Mouse (Mus musculus): ENCODE measurements at regions not wholly inside any gene's neighbourhood (a gene's known extent, or its start where the extent isn't known, plus 50 kb on each side); places are given as distances from the start of the nearest gene placed in this dataset.

GRCm38 (mm10) chr12:5997366-5997765 lies 621.9 kb upstream of the Klhl29 start:
- Histone ChIP-seq H3K36me3 (ENCODE audit: control insufficient read depth, insufficient read depth, low read length) (no peaks in the 10 kb centered on the region), H3K27me3 (replicated peaks; ENCODE audit: control insufficient read depth, insufficient read depth, low read length) (no peaks in the 10 kb centered on the region), H3K9me3 (ENCODE audit: control insufficient read depth, low read length) (no peaks in the 10 kb centered on the region), H3K27ac (ENCODE audit: low read depth) (no peak overlapping the region), H3K4me2 (ENCODE audit: low read length) (no peak overlapping the region), H3K4me3 (ENCODE audit: low read depth, low read length) (no peak overlapping the region), H3K9ac (ENCODE audit: low read length) (no peak overlapping the region), H3K4me1 (replicated peaks; ENCODE audit: control insufficient read depth, insufficient read depth, low read length) (no peaks in the 10 kb centered on the region)
- ATAC-seq (replicated peaks; ENCODE audit: low FRiP score, low TSS enrichment, low read depth) = no peak
- no peak for DNase-seq (ENCODE audit: low spot score)
- WGBS = 87% methylated on average over 5 of the region's 5 CpGs

DNA sequence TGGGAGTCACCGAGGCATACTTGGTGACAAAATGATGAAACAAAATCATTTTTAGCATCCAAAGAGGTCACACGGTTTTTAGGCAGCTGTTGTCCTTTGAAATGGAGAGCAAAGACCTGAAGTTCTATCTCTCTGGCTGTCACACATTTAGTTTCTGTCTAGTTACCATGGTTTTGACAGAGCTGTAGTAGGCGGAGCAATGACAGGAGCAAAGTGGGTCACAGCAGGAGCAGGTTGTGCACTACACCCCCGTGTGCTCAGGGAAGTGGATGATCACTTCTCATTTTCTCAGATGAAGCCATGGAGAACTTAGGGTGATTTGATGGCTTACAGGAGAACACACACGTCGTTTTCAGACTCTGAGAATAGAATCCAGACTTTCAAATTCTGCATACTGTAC lies 621.2 kb upstream of the Klhl29 start:
- no peaks in the 10 kb centered on the region for H3K9me3 ChIP-seq (ENCODE audit: control insufficient read depth, low read length)
- ATAC-seq (replicated peaks; ENCODE audit: low FRiP score, low TSS enrichment, low read depth) (no peak), DNase-seq (ENCODE audit: low spot score) (no peak)
- no peaks in the 10 kb centered on the region for H3K36me3 ChIP-seq (ENCODE audit: control insufficient read depth, insufficient read depth, low read length)
- no peak overlapping the region for H3K4me2 ChIP-seq (ENCODE audit: low read length)
- H3K27me3 ChIP-seq (replicated peaks; ENCODE audit: control insufficient read depth, insufficient read depth, low read length) = no peaks in the 10 kb centered on the region
- H3K4me1 ChIP-seq (replicated peaks; ENCODE audit: control insufficient read depth, insufficient read depth, low read length) = no peaks in the 10 kb centered on the region
- H3K27ac ChIP-seq (ENCODE audit: low read depth) = no peak overlapping the region
- no peak overlapping the region for H3K9ac ChIP-seq (ENCODE audit: low read length)
- no peak overlapping the region for H3K4me3 ChIP-seq (ENCODE audit: low read depth, low read length)
- WGBS = 79% methylated on average over 6 of the region's 6 CpGs

DNA sequence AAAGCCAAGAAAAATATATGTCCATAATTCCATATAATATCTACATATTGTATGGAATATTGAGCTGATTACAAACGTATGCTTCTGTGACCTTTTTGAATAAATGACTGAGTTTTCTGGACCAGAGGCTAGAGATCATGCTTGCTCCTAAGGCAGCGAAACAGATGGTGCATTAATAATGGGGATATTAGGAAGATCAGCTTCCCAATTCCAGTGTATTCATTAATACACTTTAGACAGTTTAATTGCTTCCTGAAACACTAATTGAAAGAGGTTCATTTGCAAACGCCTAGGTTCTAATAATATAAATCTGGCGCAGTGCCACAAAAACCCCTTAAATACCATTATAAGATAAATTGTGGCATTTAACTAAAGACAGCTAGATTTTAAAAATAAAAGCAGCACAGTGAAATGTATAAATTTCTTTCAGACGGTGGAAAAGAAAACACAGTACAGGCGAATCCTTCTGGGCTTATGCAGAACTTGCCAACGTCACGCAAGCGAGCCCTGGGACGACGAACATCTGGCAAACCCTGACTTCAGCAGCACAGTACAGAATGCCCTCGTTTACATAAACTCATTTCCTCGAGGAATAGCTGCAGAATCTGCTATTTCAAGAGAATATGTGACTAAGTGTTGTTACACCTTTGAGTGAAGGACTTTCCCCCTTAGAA lies 608.6 kb upstream of the Klhl29 start:
- no peaks in the 10 kb centered on the region for H3K36me3 ChIP-seq (ENCODE audit: control insufficient read depth, insufficient read depth, low read length)
- H3K9ac ChIP-seq (ENCODE audit: low read length) = no peak overlapping the region
- peaks cover 8% of the 10 kb centered on the region for H3K4me1 ChIP-seq (replicated peaks; ENCODE audit: control insufficient read depth, insufficient read depth, low read length)
- no peaks in the 10 kb centered on the region for H3K27me3 ChIP-seq (replicated peaks; ENCODE audit: control insufficient read depth, insufficient read depth, low read length)
- 34% methylated on average over 13 of the region's 13 CpGs for WGBS
- no peak for DNase-seq (ENCODE audit: low spot score)
- no peaks in the 10 kb centered on the region for H3K9me3 ChIP-seq (ENCODE audit: control insufficient read depth, low read length)
- H3K4me3 ChIP-seq (ENCODE audit: low read depth, low read length) = no peak overlapping the region
- peak overlapping the region; percentile 23 for H3K4me2 ChIP-seq (ENCODE audit: low read length)
- no peak for ATAC-seq (replicated peaks; ENCODE audit: low FRiP score, low TSS enrichment, low read depth)
- no peak overlapping the region for H3K27ac ChIP-seq (ENCODE audit: low read depth)

DNA sequence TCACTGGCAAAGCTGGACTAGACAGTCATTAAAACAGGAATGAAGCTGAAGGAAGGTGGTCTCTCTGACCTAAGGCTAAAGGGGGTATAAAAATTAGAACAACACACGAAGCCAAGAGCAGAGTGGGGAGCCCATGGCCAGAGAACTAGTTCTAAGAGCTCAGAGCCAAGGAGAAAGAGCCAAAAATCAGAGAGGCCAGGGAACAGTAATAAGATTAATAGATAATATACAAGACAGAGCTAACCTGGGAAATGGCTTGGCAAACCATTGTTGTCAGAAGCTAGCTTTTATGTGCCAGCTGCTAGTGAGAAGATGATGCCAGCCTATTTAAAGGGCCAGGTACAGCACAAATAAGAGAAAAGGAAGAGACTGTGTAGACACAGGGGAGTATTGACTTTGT lies 606.6 kb upstream of the Klhl29 start:
- peaks cover 8% of the 10 kb centered on the region for H3K4me1 ChIP-seq (replicated peaks; ENCODE audit: control insufficient read depth, insufficient read depth, low read length)
- no peak overlapping the region for H3K27ac ChIP-seq (ENCODE audit: low read depth)
- H3K9ac ChIP-seq (ENCODE audit: low read length) = no peak overlapping the region
- ATAC-seq (replicated peaks; ENCODE audit: low FRiP score, low TSS enrichment, low read depth) (no peak), DNase-seq (ENCODE audit: low spot score) (no peak)
- H3K4me3 ChIP-seq (ENCODE audit: low read depth, low read length) = no peak overlapping the region
- no peaks in the 10 kb centered on the region for H3K27me3 ChIP-seq (replicated peaks; ENCODE audit: control insufficient read depth, insufficient read depth, low read length)
- H3K36me3 ChIP-seq (ENCODE audit: control insufficient read depth, insufficient read depth, low read length) = no peaks in the 10 kb centered on the region
- 78% methylated on average over 1 of the region's 1 CpGs for WGBS
- no peak overlapping the region for H3K4me2 ChIP-seq (ENCODE audit: low read length)
- no peaks in the 10 kb centered on the region for H3K9me3 ChIP-seq (ENCODE audit: control insufficient read depth, low read length)

DNA sequence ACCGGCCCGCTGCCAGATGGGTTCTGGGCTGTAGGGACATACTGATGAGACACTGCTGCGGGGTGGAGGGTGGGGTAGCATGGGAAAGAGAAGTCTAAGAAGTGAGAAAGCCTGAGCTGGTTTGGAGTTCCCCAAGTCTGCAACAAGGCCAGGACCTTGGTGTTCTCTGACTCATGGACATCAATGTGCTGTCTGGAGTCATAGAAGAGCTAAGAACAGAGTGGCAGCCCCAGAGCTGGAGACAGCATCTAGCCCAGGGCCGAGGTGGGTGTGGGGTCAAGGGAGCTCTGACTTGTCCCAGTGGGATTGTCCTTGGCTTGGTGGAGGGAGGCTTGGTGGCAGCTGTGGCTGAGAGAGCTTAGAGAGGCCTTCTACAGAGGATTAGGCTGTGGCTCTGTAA lies 600.4 kb upstream of the Klhl29 start:
- Histone ChIP-seq H3K27ac (ENCODE audit: low read depth) (no peak overlapping the region), H3K4me2 (ENCODE audit: low read length) (no peak overlapping the region), H3K4me3 (ENCODE audit: low read depth, low read length) (no peak overlapping the region), H3K27me3 (replicated peaks; ENCODE audit: control insufficient read depth, insufficient read depth, low read length) (no peaks in the 10 kb centered on the region), H3K9ac (ENCODE audit: low read length) (no peak overlapping the region), H3K4me1 (replicated peaks; ENCODE audit: control insufficient read depth, insufficient read depth, low read length) (no peaks in the 10 kb centered on the region), H3K9me3 (ENCODE audit: control insufficient read depth, low read length) (no peaks in the 10 kb centered on the region; the same call in 1 of the 2 replicates), H3K36me3 (ENCODE audit: control insufficient read depth, insufficient read depth, low read length) (no peaks in the 10 kb centered on the region)
- ATAC-seq (replicated peaks; ENCODE audit: low FRiP score, low TSS enrichment, low read depth) (no peak), DNase-seq (ENCODE audit: low spot score) (no peak)
- 90% methylated on average over 4 of the region's 4 CpGs for WGBS

GRCm38 (mm10) chr12:5969556-5969955 lies 594.1 kb upstream of the Klhl29 start:
- WGBS = 67% methylated on average over 4 of the region's 4 CpGs

DNA sequence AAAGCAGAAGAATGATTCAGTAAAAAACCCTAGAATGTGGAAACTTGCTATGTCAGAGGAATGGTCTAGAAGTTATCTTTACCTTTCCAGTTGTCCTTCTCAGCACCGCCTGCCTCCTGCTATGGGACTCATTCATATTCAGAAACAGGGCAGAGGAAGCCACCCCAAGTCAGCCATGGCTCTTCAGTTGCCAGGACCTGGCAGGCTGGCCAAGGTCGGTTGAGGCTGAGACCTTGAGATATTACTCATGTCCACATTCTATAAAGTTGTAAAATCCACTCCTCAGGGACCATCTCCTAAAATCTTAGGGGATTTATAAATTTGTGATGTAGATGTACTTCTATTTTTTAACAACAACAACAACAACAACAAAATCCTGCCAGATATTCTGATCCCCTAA lies 580.7 kb upstream of the Klhl29 start:
- H3K4me3 ChIP-seq (ENCODE audit: low read depth, low read length) = no peak overlapping the region
- H3K4me2 ChIP-seq (ENCODE audit: low read length) = no peak overlapping the region
- 71% methylated on average over 2 of the region's 2 CpGs for WGBS
- H3K36me3 ChIP-seq (ENCODE audit: control insufficient read depth, insufficient read depth, low read length) = no peaks in the 10 kb centered on the region
- no peaks in the 10 kb centered on the region for H3K4me1 ChIP-seq (replicated peaks; ENCODE audit: control insufficient read depth, insufficient read depth, low read length)
- ATAC-seq (replicated peaks; ENCODE audit: low FRiP score, low TSS enrichment, low read depth) (no peak), DNase-seq (ENCODE audit: low spot score) (no peak)
- H3K9me3 ChIP-seq (ENCODE audit: control insufficient read depth, low read length) = no peaks in the 10 kb centered on the region
- H3K27me3 ChIP-seq (replicated peaks; ENCODE audit: control insufficient read depth, insufficient read depth, low read length) = no peaks in the 10 kb centered on the region
- no peak overlapping the region for H3K27ac ChIP-seq (ENCODE audit: low read depth)
- H3K9ac ChIP-seq (ENCODE audit: low read length) = no peak overlapping the region

More at GRCm38 (mm10) chr12:5969556-5969955, 594.1 kb upstream of the Klhl29 start:
- no peak overlapping the region for H3K4me2 ChIP-seq (ENCODE audit: low read length)
- no peaks in the 10 kb centered on the region for H3K4me1 ChIP-seq (replicated peaks; ENCODE audit: control insufficient read depth, insufficient read depth, low read length)
- no peak for ATAC-seq (replicated peaks; ENCODE audit: low FRiP score, low TSS enrichment, low read depth)
- no peaks in the 10 kb centered on the region for H3K27me3 ChIP-seq (replicated peaks; ENCODE audit: control insufficient read depth, insufficient read depth, low read length)
- no peak overlapping the region for H3K4me3 ChIP-seq (ENCODE audit: low read depth, low read length)
- no peak overlapping the region for H3K27ac ChIP-seq (ENCODE audit: low read depth)
- no peak for DNase-seq (ENCODE audit: low spot score)
- no peaks in the 10 kb centered on the region for H3K9me3 ChIP-seq (ENCODE audit: control insufficient read depth, low read length)
- no peaks in the 10 kb centered on the region for H3K36me3 ChIP-seq (ENCODE audit: control insufficient read depth, insufficient read depth, low read length)
- H3K9ac ChIP-seq (ENCODE audit: low read length) = no peak overlapping the region

- Histone ChIP-seq H3K36me3 (ENCODE audit: control insufficient read depth, insufficient read depth, low read length) (no peaks in the 10 kb centered on the region), H3K9ac (ENCODE audit: low read length) (no peak overlapping the region), H3K27me3 (replicated peaks; ENCODE audit: control insufficient read depth, insufficient read depth, low read length) (no peaks in the 10 kb centered on the region), H3K4me2 (ENCODE audit: low read length) (no peak overlapping the region), H3K4me1 (replicated peaks; ENCODE audit: control insufficient read depth, insufficient read depth, low read length) (no peaks in the 10 kb centered on the region), H3K27ac (ENCODE audit: low read depth) (no peak overlapping the region), H3K9me3 (ENCODE audit: control insufficient read depth, low read length) (no peaks in the 10 kb centered on the region), H3K4me3 (ENCODE audit: low read depth, low read length) (no peak overlapping the region)
- ATAC-seq (replicated peaks; ENCODE audit: low FRiP score, low TSS enrichment, low read depth) (no peak), DNase-seq (ENCODE audit: low spot score) (no peak)
- 70% methylated on average over 5 of the region's 5 CpGs for WGBS
Measured at GRCm38 (mm10) chr12:5955564-5955963, 580.1 kb upstream of the Klhl29 start.

- H3K27ac ChIP-seq (ENCODE audit: low read depth) = no peak overlapping the region
- DNase-seq (ENCODE audit: low spot score) (no peak), ATAC-seq (replicated peaks; ENCODE audit: low FRiP score, low TSS enrichment, low read depth) (no peak)
- no peak overlapping the region for H3K4me3 ChIP-seq (ENCODE audit: low read depth, low read length)
- H3K4me1 ChIP-seq (replicated peaks; ENCODE audit: control insufficient read depth, insufficient read depth, low read length) = no peaks in the 10 kb centered on the region; the same call in 1 of the 2 replicates
- H3K27me3 ChIP-seq (replicated peaks; ENCODE audit: control insufficient read depth, insufficient read depth, low read length) = no peaks in the 10 kb centered on the region
- no peak overlapping the region for H3K4me2 ChIP-seq (ENCODE audit: low read length)
- H3K9me3 ChIP-seq (ENCODE audit: control insufficient read depth, low read length) = no peaks in the 10 kb centered on the region
- 74% methylated on average over 11 of the region's 11 CpGs for WGBS
- no peaks in the 10 kb centered on the region for H3K36me3 ChIP-seq (ENCODE audit: control insufficient read depth, insufficient read depth, low read length)
- no peak overlapping the region for H3K9ac ChIP-seq (ENCODE audit: low read length)
Measured at GRCm38 (mm10) chr12:5943346-5943925, 568.0 kb upstream of the Klhl29 start.
